Mouse (Mus musculus) limb, embryonic 11.5 days (tissue): ENCODE measurements at regions not wholly inside any gene's neighbourhood (a gene's known extent, or its start where the extent isn't known, plus 50 kb on each side); places are given as distances from the start of the nearest gene placed in this dataset.
A peak's percentile ranks its signal among the peaks of the same experiment; 100 is the strongest.

Experiments used
- ATAC-seq: fragments of 200-750 bp; cut with Nextera tagmentation; 2 replicates; pipeline ENCODE4 v1.8.0; 2017; ENCODE audit warnings: low read depth; ENCODE audit not compliant: insufficient number of reproducible peaks, low FRiP score, low TSS enrichment
- DNase-seq: peaks from one replicate; pipeline ENCODE4 v3.0.0-alpha.2; 2015; ENCODE audit warnings: low spot score
- H3K27ac ChIP-seq: fragments of 300-500 bp; sonication (generic); replicated peaks from 2 replicates; pipeline ENCODE4 v1.5.1; 2014; ENCODE audit warnings: low read depth, mild to moderate bottlenecking, low read length
- H3K27me3 ChIP-seq: fragments of 300-500 bp; sonication (generic); 2 replicates; pipeline ENCODE4 v1.6.1; 2014; ENCODE audit warnings: mild to moderate bottlenecking, low read length, mixed read lengths; ENCODE audit not compliant: control insufficient read depth, insufficient read depth
- H3K36me3 ChIP-seq: fragments of 300-500 bp; sonication (generic); 2 replicates; pipeline ENCODE4 v1.6.1; 2014; ENCODE audit warnings: mild to moderate bottlenecking, low read length, moderate library complexity, mixed read lengths; ENCODE audit not compliant: control insufficient read depth, insufficient read depth
- H3K4me1 ChIP-seq: fragments of 300-500 bp; sonication (generic); 2 replicates; pipeline ENCODE4 v1.6.1; 2014; ENCODE audit warnings: low read length, mixed read lengths; ENCODE audit not compliant: control insufficient read depth, insufficient read depth
- H3K4me2 ChIP-seq: fragments of 300-500 bp; sonication (generic); 2 replicates; pipeline ENCODE4 v1.6.1; 2014; ENCODE audit warnings: low read depth, mild to moderate bottlenecking, moderate library complexity; ENCODE audit not compliant: severe bottlenecking
- H3K4me3 ChIP-seq: fragments of 300-500 bp; sonication (generic); 2 replicates; pipeline ENCODE4 v1.5.1; 2014; ENCODE audit warnings: low read depth, low read length
- H3K9ac ChIP-seq: fragments of 300-500 bp; sonication (generic); 2 replicates; pipeline ENCODE4 v1.6.1; 2014; ENCODE audit warnings: mild to moderate bottlenecking, low read length
- H3K9me3 ChIP-seq: fragments of 300-500 bp; sonication (generic); 2 replicates; pipeline ENCODE4 v1.6.1; 2016; ENCODE audit warnings: low read length; ENCODE audit not compliant: control insufficient read depth
- WGBS: fragments of 180-500 bp; shearing (Covaris S2); extraction: QIAGEN DNeasy Blood & Tissue Kit; methylation state at CpG from one replicate; pipeline ENCODE4 v1.1.7; 2014; 5-methylcytosine and 5-hydroxymethylcytosine counted together

- H3K4me3 ChIP-seq = no peak overlapping the region
- ATAC-seq (no peak), DNase-seq (no peak)
Measured at GRCm38 (mm10) chr14:48800857-48801256, 127.2 kb upstream of the Otx2 start.

GRCm38 (mm10) chr14:48800100-48800449 is 126.5 kb upstream of the Otx2 start:
- H3K27ac ChIP-seq = no peak overlapping the region
- H3K27me3 ChIP-seq = no peaks in the 10 kb centered on the region
- H3K4me1 ChIP-seq = 0 out of 2 replicates have a peak, but pooled peaks cover 2% of the 10 kb centered on the region
- ATAC-seq = no peak
- no peak overlapping the region for H3K9ac ChIP-seq
- H3K36me3 ChIP-seq = no peaks in the 10 kb centered on the region
- H3K9me3 ChIP-seq = no peaks in the 10 kb centered on the region
- H3K4me2 ChIP-seq = no peak overlapping the region
- no peak for DNase-seq
- 31% methylated on average over 4 of the region's 4 CpGs for WGBS
- H3K4me3 ChIP-seq = no peak overlapping the region

More at GRCm38 (mm10) chr14:48800857-48801256, 127.2 kb upstream of the Otx2 start:
- no peaks in the 10 kb centered on the region for H3K36me3 ChIP-seq
- WGBS = 23% methylated on average over 5 of the region's 5 CpGs
- H3K4me1 ChIP-seq = 0 out of 2 replicates have a peak, but pooled peaks cover 2% of the 10 kb centered on the region
- H3K27ac ChIP-seq = no peak overlapping the region
- no peak overlapping the region for H3K4me2 ChIP-seq
- no peak overlapping the region for H3K9ac ChIP-seq
- H3K9me3 ChIP-seq = no peaks in the 10 kb centered on the region
- no peaks in the 10 kb centered on the region for H3K27me3 ChIP-seq

GRCm38 (mm10) chr14:48799442-48800099 is 126.0 kb upstream of the Otx2 start:
- Histone ChIP-seq H3K27me3 (no peaks in the 10 kb centered on the region), H3K4me2 (no peak overlapping the region), H3K9me3 (no peaks in the 10 kb centered on the region), H3K36me3 (no peaks in the 10 kb centered on the region), H3K4me3 (no peak overlapping the region), H3K9ac (no peak overlapping the region), H3K27ac (no peak overlapping the region), H3K4me1 (0 out of 2 replicates have a peak, but pooled peaks cover 2% of the 10 kb centered on the region)
- no peak for ATAC-seq
- WGBS = 27% methylated on average over 10 of the region's 10 CpGs
- no peak for DNase-seq

GRCm38 (mm10) chr14:48791507-48791906 is 117.9 kb upstream of the Otx2 start:
- H3K4me3 ChIP-seq = no peak overlapping the region
- no peak overlapping the region for H3K4me2 ChIP-seq
- no peaks in the 10 kb centered on the region for H3K9me3 ChIP-seq
- no peak overlapping the region for H3K27ac ChIP-seq
- H3K9ac ChIP-seq = no peak overlapping the region
- WGBS = 86% methylated on average over 5 of the region's 5 CpGs
- ATAC-seq (no peak), DNase-seq (no peak)
- no peaks in the 10 kb centered on the region for H3K4me1 ChIP-seq
- H3K27me3 ChIP-seq = no peaks in the 10 kb centered on the region
- no peaks in the 10 kb centered on the region for H3K36me3 ChIP-seq

GRCm38 (mm10) chr14:48779327-48779726 is 105.7 kb upstream of the Otx2 start:
- ATAC-seq = no peak
- Histone ChIP-seq H3K4me2 (no peak overlapping the region), H3K9ac (no peak overlapping the region), H3K27me3 (no peaks in the 10 kb centered on the region), H3K4me1 (no peaks in the 10 kb centered on the region), H3K4me3 (no peak overlapping the region), H3K36me3 (no peaks in the 10 kb centered on the region), H3K9me3 (no peaks in the 10 kb centered on the region), H3K27ac (no peak overlapping the region)
- 92% methylated on average over 1 of the region's 1 CpGs for WGBS
- DNase-seq = no peak

- H3K9me3 ChIP-seq = no peaks in the 10 kb centered on the region
- no peak overlapping the region for H3K4me2 ChIP-seq
- no peaks in the 10 kb centered on the region for H3K36me3 ChIP-seq
- no peaks in the 10 kb centered on the region for H3K4me1 ChIP-seq
- no peaks in the 10 kb centered on the region for H3K27me3 ChIP-seq
- ATAC-seq = no peak
- H3K9ac ChIP-seq = no peak overlapping the region
- no peak overlapping the region for H3K4me3 ChIP-seq
- H3K27ac ChIP-seq = no peak overlapping the region
- WGBS = 26% methylated on average over 9 of the region's 9 CpGs
- DNase-seq = peak; percentile 29
Measured at GRCm38 (mm10) chr14:48770832-48771231, 97.2 kb upstream of the Otx2 start.

GRCm38 (mm10) chr14:48762691-48763090 is 89.1 kb upstream of the Otx2 start:
- Histone ChIP-seq H3K36me3 (no peaks in the 10 kb centered on the region), H3K4me2 (no peak overlapping the region), H3K27ac (no peak overlapping the region), H3K9ac (no peak overlapping the region), H3K4me1 (no peaks in the 10 kb centered on the region), H3K4me3 (no peak overlapping the region), H3K9me3 (no peaks in the 10 kb centered on the region), H3K27me3 (no peaks in the 10 kb centered on the region)
- no peak for ATAC-seq
- 89% methylated on average over 5 of the region's 5 CpGs for WGBS
- no peak for DNase-seq

GRCm38 (mm10) chr14:48761002-48761648 is 87.5 kb upstream of the Otx2 start:
- H3K36me3 ChIP-seq = no peaks in the 10 kb centered on the region
- H3K4me3 ChIP-seq = no peak overlapping the region
- no peaks in the 10 kb centered on the region for H3K9me3 ChIP-seq
- no peak overlapping the region for H3K9ac ChIP-seq
- H3K4me1 ChIP-seq = no peaks in the 10 kb centered on the region
- H3K4me2 ChIP-seq = no peak overlapping the region
- WGBS = 77% methylated on average over 7 of the region's 7 CpGs
- H3K27ac ChIP-seq = no peak overlapping the region
- no peaks in the 10 kb centered on the region for H3K27me3 ChIP-seq
- no peak for DNase-seq
- no peak for ATAC-seq
